Mouse (Mus musculus) retina, postnatal 7 days (tissue): ENCODE results near the gene Klhl9.
"Not testable (repeated sequence)": the region's sequence is repeated elsewhere in the genome, so short reads cannot be mapped to it uniquely, and the experiment has no call there.

Source experiments
- DNase-seq: peaks from one replicate; pipeline ENCODE4 v3.0.0-alpha.2; 2012; ENCODE audit warnings: low read depth, low spot score

Klhl9 gene

DNA sequence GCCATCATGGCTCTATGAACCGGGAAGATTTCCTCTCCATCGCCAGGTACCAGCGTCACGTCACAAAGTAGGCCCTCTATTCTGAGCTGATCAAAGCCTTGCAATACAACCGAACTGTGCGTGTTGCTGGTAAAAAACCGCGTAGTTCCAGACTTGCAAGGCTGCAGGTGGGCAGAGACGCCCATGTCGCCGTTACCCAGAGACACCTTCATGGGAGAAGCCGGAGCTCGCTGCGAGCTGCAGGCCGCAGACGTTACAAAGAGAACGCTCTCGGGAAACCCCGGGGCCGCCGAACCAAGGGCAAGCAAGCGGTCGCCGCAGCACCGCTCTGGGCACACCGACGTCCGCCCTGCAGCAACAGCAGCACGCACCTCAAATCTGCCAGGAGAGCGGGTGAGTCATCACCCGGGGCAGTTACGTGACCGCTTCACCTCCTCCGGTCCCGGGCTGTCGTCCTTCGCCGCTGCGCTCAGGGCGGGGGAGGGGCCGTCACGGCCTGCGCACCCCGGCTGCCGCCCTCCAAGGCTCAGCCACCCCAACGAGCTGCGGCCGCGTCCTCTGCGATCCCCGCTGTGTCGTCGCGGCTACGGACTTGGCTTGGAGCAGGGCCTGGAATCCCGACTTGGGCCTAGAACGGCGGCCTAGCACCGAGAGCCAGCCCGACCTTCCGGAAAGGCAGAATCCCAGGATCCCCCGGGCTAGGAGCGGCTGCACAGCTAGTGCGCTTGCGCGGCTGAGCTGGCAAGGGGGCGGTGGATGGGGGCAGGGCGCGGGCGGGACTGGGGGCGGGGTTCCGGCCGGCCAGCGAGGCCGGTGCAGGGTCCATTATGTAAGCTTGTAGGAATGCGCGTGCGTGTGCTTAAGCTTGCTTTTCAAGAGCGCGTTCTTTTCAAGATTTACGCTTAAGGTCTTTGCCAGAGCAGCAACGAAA, at the start of gene Klhl9, which contains the start of gene Gm26566:
Klhl9 (minus strand) TSS at position 675 of the 931 bp plus-strand sequence.
Gm26566 (plus strand) TSS at position 15 of the 931 bp plus-strand sequence.
- peak; percentile 91 for DNase-seq

DNA sequence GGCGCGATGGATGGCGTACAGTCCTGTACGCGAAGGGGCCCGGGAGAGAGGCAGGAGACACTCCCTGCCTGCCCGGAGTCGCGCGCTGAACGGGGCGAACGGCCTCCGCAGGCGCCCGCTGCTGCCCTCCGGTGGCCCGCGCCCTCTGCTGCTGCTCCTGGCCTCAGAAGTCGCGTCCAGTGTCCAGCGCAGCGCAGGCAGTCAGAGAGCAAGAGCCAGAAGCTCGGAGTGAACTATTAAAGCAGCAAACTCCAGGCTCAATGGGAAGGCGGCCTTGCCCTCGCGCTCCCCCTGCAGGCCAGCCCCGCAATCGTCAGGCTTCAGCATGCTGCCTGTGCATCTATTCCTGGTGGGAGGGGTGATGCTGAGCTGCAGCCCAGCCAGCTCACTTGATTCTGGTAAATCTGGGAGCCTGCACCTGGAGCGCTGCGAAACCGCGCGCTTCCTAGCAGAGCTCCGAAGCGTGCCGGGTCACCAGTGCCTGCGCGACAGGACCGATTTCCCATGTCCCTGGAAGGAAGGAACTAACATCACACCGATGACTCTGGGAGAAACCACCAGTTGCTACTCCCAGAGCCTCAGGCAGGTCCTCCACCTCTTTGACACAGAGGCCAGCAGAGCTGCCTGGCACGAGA, 41.2 kb upstream of the Klhl9 start:
- DNase-seq: peak; percentile 43

DNA sequence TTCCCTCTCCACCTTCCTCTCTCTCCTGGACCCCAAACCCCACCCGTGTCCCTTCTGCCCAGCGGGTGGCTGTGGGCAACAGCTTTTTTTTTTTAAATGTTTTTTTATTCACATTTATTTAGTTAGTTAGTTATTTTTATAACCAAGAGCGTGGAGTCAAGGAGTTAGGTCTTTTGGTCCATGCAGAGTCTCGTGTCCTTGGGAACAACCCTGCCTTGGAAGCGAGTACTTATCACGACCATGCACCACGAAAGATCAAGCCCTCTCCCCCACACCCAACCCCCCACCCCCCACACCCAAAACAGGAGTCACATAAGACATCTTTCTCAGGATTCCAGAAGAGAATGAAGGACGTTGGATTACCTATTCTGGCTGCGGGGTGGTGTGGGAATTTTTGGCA, 40.1 kb upstream of the Klhl9 start:
- not testable (repeated sequence) for DNase-seq

DNA sequence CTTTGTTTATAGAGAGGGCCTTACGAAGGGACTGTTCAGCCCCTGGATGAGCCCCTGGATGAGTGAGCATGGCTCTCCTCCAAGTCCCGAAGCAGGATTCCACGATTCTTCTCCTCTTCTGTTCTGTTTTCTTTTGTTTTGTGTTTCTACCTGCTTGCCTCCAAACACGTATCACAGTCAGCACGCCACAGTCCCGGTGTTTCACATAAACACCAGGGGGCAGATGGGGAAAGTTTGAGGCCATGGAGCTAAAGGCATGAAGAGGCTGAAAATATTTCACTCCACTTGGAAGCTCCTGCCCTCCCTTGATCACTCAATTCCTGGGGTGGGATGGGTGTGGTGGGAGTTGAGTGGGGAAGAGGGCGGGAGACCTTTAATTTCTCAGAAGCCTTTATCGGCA, 39.5 kb upstream of the Klhl9 start:
- not testable (repeated sequence) for DNase-seq

DNA sequence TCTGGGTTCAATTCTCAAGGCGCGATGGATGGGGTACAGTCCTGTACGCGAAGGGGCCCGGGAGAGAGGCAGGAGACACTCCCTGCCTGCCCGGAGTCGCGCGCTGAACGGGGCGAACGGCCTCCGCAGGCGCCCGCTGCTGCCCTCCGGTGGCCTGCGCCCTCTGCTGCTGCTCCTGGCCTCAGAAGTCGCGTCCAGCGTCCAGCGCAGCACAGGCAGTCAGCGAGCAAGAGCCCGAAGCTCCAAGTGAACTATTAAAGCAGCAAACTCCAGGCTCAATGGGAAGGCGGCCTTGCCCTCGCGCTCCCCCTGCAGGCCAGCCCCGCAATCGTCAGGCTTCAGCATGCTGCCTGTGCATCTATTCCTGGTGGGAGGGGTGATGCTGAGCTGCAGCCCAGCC, 38.2 kb upstream of the Klhl9 start:
- DNase-seq: peak; percentile 75

DNA sequence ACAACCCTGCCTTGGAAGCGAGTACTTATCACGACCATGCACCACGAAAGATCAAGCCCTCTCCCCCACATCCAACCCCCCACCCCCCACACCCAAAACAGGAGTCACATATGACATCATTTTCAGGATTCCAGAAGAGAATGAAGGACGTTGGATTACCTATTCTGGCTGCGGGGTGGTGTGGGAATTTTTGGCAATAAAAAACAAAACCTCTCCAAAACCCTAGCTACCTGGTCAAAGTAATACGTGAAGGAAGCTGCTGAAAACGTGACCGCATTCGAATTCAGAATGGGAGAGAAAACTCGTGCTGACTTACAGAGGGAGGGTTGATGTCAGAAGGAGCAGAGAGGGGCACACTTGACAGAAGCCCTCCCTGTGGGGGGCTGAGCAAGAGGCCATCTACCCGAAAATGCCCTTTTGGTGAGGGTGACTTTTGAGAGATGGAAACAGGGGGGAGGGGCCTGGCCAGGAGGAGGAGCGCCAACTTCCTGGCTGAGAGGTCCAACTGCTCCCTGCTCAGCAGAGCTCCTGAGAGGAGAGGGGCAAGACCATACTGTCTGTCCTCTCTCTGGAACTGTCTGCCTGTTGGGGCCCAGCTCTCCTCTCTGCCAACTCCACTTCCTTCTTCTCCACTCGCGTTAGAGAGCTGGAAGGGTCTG, 37.5 kb upstream of the Klhl9 start, which contains the start of gene Gm13283:
Gm13283 (plus strand) TSS at position 510 of the 659 bp plus-strand sequence.
- DNase-seq: not testable (repeated sequence)

DNA sequence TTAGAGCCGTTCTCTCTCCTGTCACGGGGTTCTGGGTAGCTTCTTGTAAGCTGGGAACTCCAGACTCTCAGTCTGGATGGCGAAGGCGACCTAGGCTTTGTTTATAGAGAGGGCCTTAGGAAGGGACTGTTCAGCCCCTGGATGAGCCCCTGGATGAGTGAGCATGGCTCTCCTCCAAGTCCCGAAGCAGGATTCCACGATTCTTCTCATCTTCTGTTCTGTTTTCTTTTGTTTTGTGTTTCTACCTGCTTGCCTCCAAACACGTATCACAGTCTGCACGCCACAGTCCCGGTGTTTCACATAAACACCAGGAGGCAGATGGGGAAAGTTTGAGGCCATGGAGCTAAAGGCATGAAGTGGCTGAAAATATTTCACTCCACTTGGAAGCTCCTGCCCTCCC, 36.5 kb upstream of the Klhl9 start:
- DNase-seq: not testable (repeated sequence)

DNA sequence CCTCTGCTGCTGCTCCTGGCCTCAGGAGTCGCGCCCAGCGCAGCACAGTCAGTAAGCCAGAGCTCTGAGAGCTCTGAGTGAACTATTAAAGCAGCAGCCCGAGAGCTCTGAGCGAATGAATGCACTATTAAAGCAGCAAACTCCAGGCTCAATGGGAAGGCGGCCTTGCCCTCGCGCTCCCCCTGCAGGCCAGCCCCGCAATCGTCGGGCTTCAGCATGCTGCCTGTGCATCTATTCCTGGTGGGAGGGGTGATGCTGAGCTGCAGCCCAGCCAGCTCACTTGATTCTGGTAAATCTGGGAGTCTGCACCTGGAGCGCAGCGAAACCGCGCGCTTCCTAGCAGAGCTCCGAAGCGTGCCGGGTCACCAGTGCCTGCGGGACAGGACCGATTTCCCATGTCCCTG, 35.4 kb upstream of the Klhl9 start:
- peak; percentile 80 for DNase-seq

DNA sequence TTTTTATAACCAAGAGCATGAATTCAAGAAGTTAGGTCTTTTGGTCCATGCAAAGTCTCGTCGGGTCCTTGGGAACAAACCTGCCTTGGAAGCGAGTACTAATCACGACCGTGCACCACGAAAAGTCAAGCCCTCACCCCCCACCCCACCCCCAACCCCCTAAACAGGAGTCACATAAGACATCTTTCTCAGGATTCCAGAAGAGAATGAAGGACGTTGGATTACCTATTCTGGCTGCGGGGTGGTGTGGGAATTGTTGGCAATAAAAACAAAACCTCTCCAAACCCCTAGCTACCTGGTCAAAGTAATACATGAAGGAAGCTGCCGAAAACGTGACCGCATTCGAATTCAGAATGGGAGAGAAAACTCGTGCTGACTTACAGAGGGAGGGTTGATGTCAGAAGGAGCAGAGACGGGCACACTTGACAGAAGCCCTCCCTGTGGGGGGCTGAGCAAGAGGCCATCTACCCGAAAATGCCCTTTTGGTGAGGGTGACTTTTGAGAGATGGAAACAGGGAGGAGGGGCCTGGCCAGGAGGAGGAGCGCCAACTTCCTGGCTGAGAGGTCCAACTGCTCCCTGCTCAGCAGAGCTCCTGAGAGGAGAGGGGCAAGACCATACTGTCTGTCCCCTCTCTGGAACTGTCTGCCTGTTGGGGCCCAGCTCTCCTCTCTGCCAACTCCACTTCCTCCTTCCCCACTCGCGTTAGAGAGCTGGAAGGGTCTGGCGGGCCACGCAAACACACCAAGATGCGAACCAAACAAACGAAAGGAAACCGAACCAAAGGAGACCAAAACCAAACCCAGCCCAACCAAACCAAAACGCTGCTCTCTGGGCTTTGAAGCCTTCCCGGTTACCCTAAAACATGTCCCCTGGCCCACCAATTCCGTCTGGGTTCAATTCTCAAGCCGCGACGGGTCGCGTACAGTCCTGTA, 34.6 kb upstream of the Klhl9 start:
- not testable (repeated sequence) for DNase-seq

DNA sequence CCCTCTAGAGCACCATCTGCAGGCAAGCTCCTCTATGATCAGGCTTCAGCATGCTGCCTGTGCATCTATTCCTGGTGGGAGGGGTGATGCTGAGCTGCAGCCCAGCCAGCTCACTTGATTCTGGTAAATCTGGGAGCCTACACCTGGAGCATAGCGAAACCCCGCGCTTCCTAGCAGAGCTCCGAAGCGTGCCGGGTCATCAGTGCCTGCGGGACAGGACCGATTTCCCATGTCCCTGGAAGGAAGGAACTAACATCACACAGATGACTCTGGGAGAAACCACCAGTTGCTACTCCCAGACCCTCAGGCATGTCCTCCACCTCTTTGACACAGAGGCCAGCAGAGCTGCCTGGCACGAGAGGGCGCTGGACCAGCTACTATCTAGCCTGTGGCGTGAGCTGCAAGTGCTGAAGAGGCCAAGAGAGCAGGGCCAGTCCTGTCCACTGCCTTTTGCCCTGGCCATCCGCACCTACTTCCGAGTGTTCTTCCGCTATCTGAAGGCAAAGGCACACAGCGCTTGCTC, 32.6 kb upstream of the Klhl9 start, which contains the start of gene Gm13271:
Gm13271 (plus strand) TSS at position 51 of the 523 bp plus-strand sequence.
- not testable (repeated sequence) for DNase-seq

DNA sequence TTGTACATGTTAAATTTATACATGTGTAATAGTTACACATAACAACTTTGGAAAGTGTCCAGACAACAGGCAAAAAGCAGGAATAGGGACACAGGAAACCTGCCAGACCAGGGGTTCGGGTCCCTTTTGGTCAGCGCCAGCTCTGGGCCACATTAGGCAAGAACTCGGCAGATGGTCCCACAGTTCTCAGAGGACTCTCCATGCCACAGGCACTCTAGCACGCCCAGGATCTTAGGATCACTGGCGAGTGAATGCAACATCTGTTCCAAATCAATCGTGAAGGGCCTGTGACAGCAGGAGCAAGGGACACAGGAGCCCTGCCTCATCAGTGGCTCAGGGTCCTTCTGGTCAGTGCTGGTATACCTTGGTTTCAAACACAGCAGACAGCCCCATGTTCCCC, 27.7 kb upstream of the Klhl9 start:
- no peak for DNase-seq

DNA sequence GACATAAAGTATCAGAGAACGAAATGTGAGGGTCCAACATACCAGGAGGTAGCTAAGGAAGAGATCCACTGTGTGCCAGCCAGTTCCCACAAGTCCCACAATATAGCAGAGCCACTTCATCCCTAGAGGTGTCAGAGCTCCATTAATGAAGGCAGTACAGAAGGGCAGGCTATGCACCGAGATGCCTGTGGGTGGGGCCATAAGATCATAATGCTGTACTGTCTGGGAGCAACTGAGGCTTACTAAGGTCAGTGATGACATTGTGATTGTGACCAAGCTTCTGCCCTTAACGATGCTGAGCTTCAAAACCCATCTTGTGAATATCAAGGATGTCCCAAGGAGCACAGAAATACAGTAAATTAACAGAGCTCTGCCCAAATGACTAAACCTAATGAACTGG, 21.9 kb upstream of the Klhl9 start:
- no peak for DNase-seq

DNA sequence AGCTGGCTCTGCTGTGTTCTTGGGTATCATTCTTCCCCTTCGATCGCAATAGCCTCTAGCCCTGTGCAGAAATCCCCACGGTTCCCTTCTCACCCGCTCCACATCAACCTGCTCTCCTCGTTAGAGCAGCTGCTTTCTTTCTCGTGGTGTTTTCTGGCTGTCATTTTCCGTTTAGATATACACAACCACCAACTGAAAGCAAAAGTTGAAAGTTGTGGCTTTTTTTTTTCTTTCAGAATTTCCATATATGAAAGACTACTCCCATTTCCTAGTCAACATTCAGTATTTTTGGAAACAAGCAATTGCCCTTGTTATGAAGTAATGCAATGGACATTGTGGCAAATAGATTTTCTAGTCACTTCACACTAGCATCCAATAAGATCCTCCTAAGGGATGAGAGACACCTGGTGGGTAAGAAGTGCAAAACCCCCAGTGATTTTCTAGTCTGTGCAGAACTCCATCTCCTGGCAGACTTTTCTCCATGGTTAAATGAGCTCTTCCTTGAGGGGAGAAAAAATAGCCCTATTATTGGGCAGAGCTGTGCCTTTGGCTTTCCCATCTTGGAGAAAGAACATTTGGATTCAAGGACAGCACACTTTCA, 20.6 kb upstream of the Klhl9 start:
- no peak for DNase-seq

DNA sequence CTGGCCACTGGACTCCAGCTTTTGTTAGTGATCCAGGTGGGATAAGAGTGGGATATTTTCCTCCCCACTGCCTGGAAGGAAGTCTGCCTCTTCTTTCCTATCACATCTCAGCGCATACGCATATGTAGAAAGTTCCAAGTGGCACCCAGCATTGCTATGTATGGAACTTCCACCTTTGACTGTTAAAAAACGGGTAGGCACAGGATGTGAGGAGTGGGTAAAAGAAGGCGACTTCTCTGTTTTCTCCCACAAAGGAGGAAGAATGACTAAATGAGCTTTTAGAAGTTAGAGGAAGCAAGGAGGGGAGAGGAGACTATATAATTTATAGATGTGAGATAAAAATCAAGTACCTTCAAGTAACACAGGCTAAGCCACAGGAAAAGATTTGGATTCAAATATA, 19.2 kb upstream of the Klhl9 start:
- no peak for DNase-seq

DNA sequence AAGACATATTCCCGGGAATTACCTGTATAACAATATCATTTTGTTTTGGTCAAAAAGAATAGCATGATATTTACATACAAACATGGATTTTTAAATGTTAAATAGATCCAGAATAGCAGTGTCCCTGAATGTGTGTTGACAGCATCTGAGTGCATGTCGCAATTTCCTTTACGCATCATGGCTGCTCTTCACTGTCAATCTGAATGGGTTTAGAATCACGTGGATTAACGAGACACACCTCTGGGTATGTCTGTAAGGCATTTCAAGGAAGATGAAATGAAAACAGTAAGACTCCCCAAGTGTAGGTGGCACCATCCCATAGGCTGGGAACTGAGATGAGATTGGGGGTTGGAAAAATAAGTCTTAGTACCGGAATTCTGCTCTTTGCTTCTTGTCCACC, 16.8 kb upstream of the Klhl9 start:
- DNase-seq: no peak

DNA sequence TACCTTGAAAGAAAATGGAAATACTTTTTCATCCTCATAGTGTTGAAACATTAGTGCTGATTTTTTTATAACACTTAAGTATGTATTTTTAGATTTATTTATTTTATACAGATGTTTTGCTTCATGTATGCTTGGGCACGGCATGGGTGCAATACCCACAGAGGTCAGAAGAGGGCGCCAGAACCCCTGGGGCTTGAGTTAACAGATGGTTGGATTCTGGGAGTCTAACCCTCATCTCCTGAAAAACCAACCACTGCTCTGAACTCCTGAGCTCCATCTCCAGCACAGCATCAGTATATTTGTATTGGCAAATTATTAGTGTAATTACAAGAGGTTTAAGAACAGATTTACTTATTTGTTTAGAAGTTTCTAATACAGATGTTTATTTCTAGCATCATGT, 16.2 kb upstream of the Klhl9 start:
- DNase-seq: peak; percentile 39

DNA sequence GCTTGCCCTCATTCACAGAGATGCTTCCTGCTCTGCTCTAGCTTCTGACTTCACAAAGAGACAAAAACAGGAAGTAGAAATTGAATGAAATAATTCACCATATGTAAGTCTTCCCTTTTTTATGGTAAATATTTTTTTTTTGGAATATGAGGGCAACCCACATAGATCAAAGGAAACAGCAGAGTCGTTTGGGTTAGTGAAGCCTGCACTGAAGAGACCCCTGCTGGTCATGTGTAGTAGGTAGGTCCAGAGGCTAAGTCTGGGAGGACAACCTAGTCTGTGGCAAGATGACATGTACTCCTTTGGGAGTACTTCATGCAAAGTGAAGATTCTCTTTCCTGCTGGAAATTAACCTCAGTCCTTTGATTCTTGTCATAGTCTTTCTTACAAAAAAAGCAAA, 5.1 kb upstream of the Klhl9 start:
- DNase-seq: no peak

DNA sequence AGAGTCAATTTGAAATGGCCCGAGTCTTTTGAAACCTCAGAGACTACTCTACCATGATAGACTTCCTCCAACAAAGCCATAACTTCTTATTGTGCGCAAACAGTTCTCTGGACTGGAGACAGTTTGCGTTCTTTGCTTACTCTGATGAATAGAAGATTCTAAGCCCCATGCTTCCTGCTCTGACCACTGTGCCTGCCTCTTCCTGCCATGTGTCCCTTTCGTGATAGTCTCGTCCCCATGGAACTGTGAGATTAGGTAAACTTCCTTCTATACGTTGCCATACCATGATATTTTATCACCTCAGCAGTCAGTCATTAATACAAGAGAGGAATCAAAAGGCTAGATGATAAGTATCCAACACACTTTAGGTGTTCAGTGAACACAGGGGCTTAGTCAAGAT, 4.5 kb upstream of the Klhl9 start:
- no peak for DNase-seq

DNA sequence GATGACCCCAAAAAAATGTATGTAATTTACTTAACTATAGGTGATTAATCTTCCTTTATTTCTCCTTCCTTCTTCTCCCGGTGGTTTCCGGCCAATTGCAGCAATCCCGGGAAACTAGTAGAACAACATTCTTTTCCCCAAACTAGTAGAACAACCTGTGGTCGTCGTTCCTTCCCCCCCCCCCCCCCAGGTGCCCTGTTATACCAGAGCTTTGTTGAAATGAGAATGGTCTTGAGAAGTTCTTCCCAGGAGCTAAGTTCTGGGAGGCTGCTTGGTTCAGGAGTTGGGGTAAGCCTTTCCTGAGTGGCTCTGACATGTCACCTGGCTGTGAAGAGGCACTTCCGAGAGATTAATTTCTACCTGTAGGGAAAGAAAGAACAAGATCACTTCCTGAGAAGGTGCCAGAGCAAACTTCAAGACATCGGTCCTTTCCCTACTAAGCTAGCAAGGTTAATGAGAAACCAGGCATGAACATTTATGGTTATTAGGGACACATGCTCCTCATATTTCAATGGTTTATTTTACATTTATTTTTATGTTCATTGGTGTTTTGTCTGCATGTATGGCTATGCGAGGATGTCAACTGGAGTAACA, 1.3 kb upstream of the Klhl9 start:
- DNase-seq: no peak

DNA sequence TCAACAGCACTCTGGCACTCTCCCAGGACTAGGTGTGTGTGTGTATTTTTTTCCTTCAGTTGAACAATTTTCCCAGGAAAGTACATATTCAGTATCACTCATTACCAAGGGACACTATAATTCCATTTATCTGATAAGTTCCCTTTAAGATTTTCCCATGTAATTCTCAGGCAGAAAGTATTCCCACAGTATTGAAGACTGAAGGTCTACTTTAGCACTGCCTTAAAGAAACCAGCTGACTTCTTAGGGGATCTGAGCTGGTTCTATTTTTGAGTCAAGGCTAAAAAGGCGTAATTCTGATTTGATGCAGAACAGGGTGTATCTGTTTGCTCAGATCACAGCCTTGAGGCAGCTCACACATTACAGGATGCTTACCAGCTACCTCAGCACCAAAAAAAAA, 3.5 kb downstream of the Klhl9 start:
- DNase-seq: no peak
